Mouse (Mus musculus) adrenal gland, adult 8-10 months (tissue): ENCODE measurements around the gene Nat8f1. TPM values are rescaled to one million over a fixed set of nuclear protein-coding genes. Genes with fewer than 3 reads are reported as not detected.

Experiments used
- total RNA-seq, 4 experiments: library from RNA; stranded (reverse); gene quantifications; 2 replicates each; pipeline ENCODE4 v1.2.4; 2022

The Nat8f1 gene
- total RNA-seq, 4 experiments from 2014 or later, result 52.4 to 75.3 (median 66.3) TPM

Other genes starting within 250 kb of the Nat8f1 start
- gene Nat8f7, start 202.5 kb downstream of the Nat8f1 start, total RNA-seq, result 10 to 100 TPM in 2 of 4 experiments, 1 to 10 TPM in 2; 6.6 to 25.2 (median 11.8) TPM
- gene Nat8f3, start 149.9 kb downstream of the Nat8f1 start, total RNA-seq, result 10 to 100 TPM in 1 of 4 experiments, 1 to 10 TPM in 3; 1.3 to 13.5 (median 3.8) TPM
- 10 to 100 TPM in 2 of 4 experiments, 1 to 10 TPM in 2; 3.3 to 24.0 (median 9.7) TPM for gene Nat8f6, start 94.7 kb downstream of the Nat8f1 start, total RNA-seq
- 10 to 100 TPM; 12.6 to 50.0 (median 21.5) TPM for gene Nat8f5, start 94.7 kb downstream of the Nat8f1 start, total RNA-seq
- gene Nat8, start 83.6 kb downstream of the Nat8f1 start, total RNA-seq, result 10 to 100 TPM in 3 of 4 experiments, 1 to 10 TPM in 1; 9.3 to 39.6 (median 18.5) TPM
- gene Nat8f2, start 46.5 kb downstream of the Nat8f1 start, total RNA-seq, result 1 to 10 TPM; 3.6 to 8.9 (median 5.8) TPM
- gene Nat8f4, start 10.8 kb downstream of the Nat8f1 start, total RNA-seq, result 10 to 100 TPM; 19.3 to 26.1 (median 22.0) TPM
- gene Tprkb, start 3.8 kb downstream of the Nat8f1 start, total RNA-seq, result 10 to 100 TPM; 61.2 to 72.8 (median 68.0) TPM
- gene Dusp11, start 46.0 kb upstream of the Nat8f1 start, total RNA-seq, result 100 to 1,000 TPM in 3 of 4 experiments, 10 to 100 TPM in 1; 99.2 to 142 (median 122) TPM
- not detected for gene Figla, start 100.5 kb upstream of the Nat8f1 start, total RNA-seq
- gene Add2, start 113.0 kb upstream of the Nat8f1 start, total RNA-seq, result 1 to 10 TPM in 3 of 4 experiments, under 1 TPM in 1; 0.75 to 2.9 (median 2.3) TPM